Mouse (Mus musculus) small intestine, adult 2 months (tissue): ENCODE measurements at regions not wholly inside any gene's neighbourhood (a gene's known extent, or its start where the extent isn't known, plus 50 kb on each side); places are given as distances from the start of the nearest gene placed in this dataset.

Source experiments
- CTCF ChIP-seq: fragments of 200-500 bp; IDR thresholded peaks from 2 replicates; pipeline ENCODE4 v1.5.1; 2012; ENCODE audit warnings: low read depth, mild to moderate bottlenecking, control low read depth, inconsistent platforms, low read length, moderate library complexity, mixed read lengths; ENCODE audit not compliant: insufficient replicate concordance, insufficient read length; ENCODE audit errors: extremely low read depth
- POLR2A ChIP-seq: fragments of 200-500 bp; IDR thresholded peaks from 2 replicates; pipeline ENCODE4 v1.6.1; 2012; ENCODE audit warnings: low read depth, mild to moderate bottlenecking, control low read depth, inconsistent platforms, low read length, moderate library complexity

- no peak for TF ChIP-seq CTCF
- no peak for TF ChIP-seq POLR2A
These were observed 266.1 kb upstream of the G2e3 start for GRCm38 (mm10) chr12:51081809-51082208.
